Mouse (Mus musculus) forebrain, embryonic 14.5 days (tissue): ENCODE data around the gene Ctnnal1. TPM values are rescaled to one million over a fixed set of nuclear protein-coding genes. Genes with fewer than 3 reads are reported as not detected.

Experiments used
- ATAC-seq: fragments of 200-750 bp; cut with Nextera tagmentation; 2 replicates; pipeline ENCODE4 v1.8.0; 2017; ENCODE audit warnings: mild to moderate bottlenecking, moderate library complexity
- DNase-seq: peaks from one replicate; pipeline ENCODE4 v3.0.0-alpha.2; 2015; ENCODE audit warnings: low spot score
- H3K27ac ChIP-seq: fragments of 300-500 bp; sonication (generic); 2 replicates; pipeline ENCODE4 v1.5.1; 2014; ENCODE audit warnings: low read depth, mild to moderate bottlenecking, control low read depth, low read length, moderate library complexity
- H3K27me3 ChIP-seq: fragments of 300-500 bp; sonication (generic); replicated peaks from 2 replicates; pipeline ENCODE4 v1.6.1; 2014; ENCODE audit warnings: low read length, control low read depth, mixed read lengths; ENCODE audit not compliant: control insufficient read depth, insufficient read depth
- H3K36me3 ChIP-seq: fragments of 300-500 bp; sonication (generic); 2 replicates; pipeline ENCODE4 v1.6.1; 2014; ENCODE audit warnings: low read length, control low read depth; ENCODE audit not compliant: control insufficient read depth, insufficient read depth
- H3K4me1 ChIP-seq: fragments of 300-500 bp; sonication (generic); 2 replicates; pipeline ENCODE4 v1.6.1; 2014; ENCODE audit warnings: antibody characterized with exemption, low read length, control low read depth; ENCODE audit not compliant: control insufficient read depth, insufficient read depth
- H3K4me2 ChIP-seq: fragments of 300-500 bp; sonication (generic); 2 replicates; pipeline ENCODE4 v1.6.1; 2014; ENCODE audit warnings: mild to moderate bottlenecking, control low read depth, low read length
- H3K4me3 ChIP-seq: fragments of 300-500 bp; sonication (generic); 2 replicates; pipeline ENCODE4 v1.5.1; 2014; ENCODE audit warnings: low read depth, low read length, control low read depth
- H3K9ac ChIP-seq: fragments of 300-500 bp; sonication (generic); 2 replicates; pipeline ENCODE4 v1.6.1; 2014; ENCODE audit warnings: mild to moderate bottlenecking, low read length, control low read depth, moderate library complexity
- H3K9me3 ChIP-seq: fragments of 300-500 bp; sonication (generic); replicated peaks from 2 replicates; pipeline ENCODE4 v1.6.1; 2016; ENCODE audit warnings: low read length, control low read depth, mixed read lengths; ENCODE audit not compliant: control insufficient read depth
- WGBS: fragments of 180-500 bp; shearing (Covaris S2); extraction: QIAGEN DNeasy Blood & Tissue Kit; methylation state at CpG from one replicate; pipeline ENCODE4 v1.1.7; 2014; 5-methylcytosine and 5-hydroxymethylcytosine counted together
- microRNA counts: library from miRNA; unstranded; fragments of <30 nt; microRNA quantifications from one replicate; lab custom pipeline; 2016
- microRNA-seq: library from miRNA; unstranded; fragments of <30 nt; microRNA quantifications from one replicate; pipeline ENCODE4, GENCODE M21; 2016
- polyA plus RNA-seq: library from polyadenylated mRNA; unstranded; fragments of >200 nt; fragmentation: Nextera tagmentation; extraction: Ambion mirVana; gene quantifications from 2 replicates; pipeline ENCODE4 v1.2.1, GENCODE M21; 2014

Ctnnal1 gene
- polyA plus RNA-seq, 1 experiment from 2014 or later = 9.4 TPM

- Histone ChIP-seq H3K36me3 (peaks cover 49% of the 10 kb centered on the region), H3K4me1 (peaks cover 7% of the 10 kb centered on the region), H3K9me3 (no peaks in the 10 kb centered on the region), H3K27ac (peak overlapping the region; percentile 72; the same call in 1 of the 2 replicates), H3K4me3 (peak overlapping the region; percentile 93), H3K4me2 (peak overlapping the region; percentile 71), H3K9ac (peak overlapping the region; percentile 90), H3K27me3 (no peaks in the 10 kb centered on the region)
- WGBS = 2% methylated on average over 25 of the region's 25 CpGs
- ATAC-seq = no peak
- DNase-seq = no peak
These were observed 62.3 kb downstream of the Ctnnal1 start for GRCm38 (mm10) chr4:56802669-56803150.

GRCm38 (mm10) chr4:56801907-56802668 lies 62.9 kb downstream of the Ctnnal1 start, which contains the start of the genes Elp1 and Fam206a:
Gene Elp1, minus strand, starts transcription at chr4:56802331.
Gene Fam206a, plus strand, starts transcription at chr4:56802345.
- H3K9ac ChIP-seq = peak within 1 kb of the TSS; percentile 90
- H3K9me3 ChIP-seq = no peaks in the 10 kb centered on the region
- peak within 1 kb of the TSS; percentile 93 for H3K4me3 ChIP-seq
- peak; percentile 98 for ATAC-seq
- peak within 1 kb of the TSS; percentile 72 for H3K27ac ChIP-seq
- H3K27me3 ChIP-seq = no peaks in the 10 kb centered on the region
- peak; percentile 92 for DNase-seq
- WGBS = under 1% methylated on average over 71 of the region's 72 CpGs
- H3K36me3 ChIP-seq = peaks cover 50% of the 10 kb centered on the region
- peaks cover 7% of the 10 kb centered on the region for H3K4me1 ChIP-seq
- peak within 1 kb of the TSS; percentile 71 for H3K4me2 ChIP-seq

- H3K27me3 ChIP-seq = no peaks in the 10 kb centered on the region
- no peak overlapping the region for H3K9ac ChIP-seq
- peak; percentile 45 for DNase-seq
- no peak overlapping the region for H3K27ac ChIP-seq
- H3K4me2 ChIP-seq = no peak overlapping the region
- no peaks in the 10 kb centered on the region for H3K9me3 ChIP-seq
- ATAC-seq = peak; percentile 44; the same call in 1 of the 2 replicates
- WGBS = 37% methylated on average over 1 of the region's 1 CpGs
- peaks cover 93% of the 10 kb centered on the region for H3K36me3 ChIP-seq
- no peak overlapping the region for H3K4me3 ChIP-seq
- H3K4me1 ChIP-seq = no peaks in the 10 kb centered on the region
These were observed 73.6 kb downstream of the Ctnnal1 start for GRCm38 (mm10) chr4:56791373-56791772.

DNA sequence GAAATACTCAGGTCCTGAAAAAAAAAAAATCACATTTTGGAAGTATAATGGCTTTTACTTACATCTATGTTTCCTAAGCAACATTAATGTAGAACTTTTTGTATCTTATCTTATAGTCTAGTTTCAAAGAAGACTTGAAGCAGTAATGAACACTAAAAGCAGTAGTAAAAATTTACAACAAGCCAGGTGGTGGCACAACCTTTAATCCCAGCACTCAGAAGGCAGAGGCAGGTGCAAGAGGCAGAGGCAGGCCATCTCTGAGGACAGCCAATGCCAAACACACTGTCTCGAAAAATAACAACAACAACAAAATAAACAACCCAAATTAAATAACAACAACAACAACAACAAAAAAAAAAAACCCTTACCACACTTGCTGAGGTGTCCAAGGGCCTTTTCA lies 93.9 kb downstream of the Ctnnal1 start:
- DNase-seq (no peak), ATAC-seq (no peak)
- WGBS = 80% methylated on average over 1 of the region's 1 CpGs
- H3K27me3 ChIP-seq = no peaks in the 10 kb centered on the region
- no peaks in the 10 kb centered on the region for H3K4me1 ChIP-seq
- H3K27ac ChIP-seq = no peak overlapping the region
- H3K9ac ChIP-seq = no peak overlapping the region
- H3K4me3 ChIP-seq = no peak overlapping the region
- H3K36me3 ChIP-seq = peaks cover 93% of the 10 kb centered on the region
- no peaks in the 10 kb centered on the region for H3K9me3 ChIP-seq
- no peak overlapping the region for H3K4me2 ChIP-seq

DNA sequence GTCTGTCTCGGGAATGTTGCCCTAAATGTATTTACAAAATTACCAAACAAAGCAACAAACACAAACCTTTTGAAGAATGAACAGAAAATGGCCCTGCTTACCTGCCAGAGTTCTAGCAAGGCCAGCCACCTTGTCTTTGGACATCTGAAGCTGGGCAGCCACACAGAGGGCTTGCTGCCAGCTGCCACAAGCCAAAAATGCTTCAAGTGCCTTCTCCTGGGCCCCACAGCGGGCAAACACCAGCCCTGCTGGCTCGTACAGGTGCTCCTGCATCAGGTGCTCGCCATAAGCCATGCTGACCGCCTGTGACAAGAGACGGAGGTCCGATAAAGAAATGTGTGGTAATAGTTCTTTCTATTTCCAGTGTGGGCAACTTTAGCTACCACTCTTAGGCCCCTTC lies 96.1 kb downstream of the Ctnnal1 start:
- Histone ChIP-seq H3K36me3 (peaks cover 95% of the 10 kb centered on the region), H3K4me2 (no peak overlapping the region), H3K27ac (no peak overlapping the region), H3K4me3 (no peak overlapping the region), H3K9me3 (no peaks in the 10 kb centered on the region), H3K4me1 (no peaks in the 10 kb centered on the region), H3K9ac (no peak overlapping the region), H3K27me3 (no peaks in the 10 kb centered on the region)
- ATAC-seq (no peak), DNase-seq (no peak)
- WGBS = 95% methylated on average over 7 of the region's 7 CpGs

GRCm38 (mm10) chr4:56767861-56768284 lies 97.1 kb downstream of the Ctnnal1 start:
- DNase-seq (no peak), ATAC-seq (no peak)
- H3K4me3 ChIP-seq = no peak overlapping the region
- H3K9me3 ChIP-seq = no peaks in the 10 kb centered on the region
- WGBS = 81% methylated on average over 5 of the region's 5 CpGs
- no peak overlapping the region for H3K27ac ChIP-seq
- H3K36me3 ChIP-seq = peaks cover 91% of the 10 kb centered on the region
- H3K27me3 ChIP-seq = no peaks in the 10 kb centered on the region
- H3K4me2 ChIP-seq = no peak overlapping the region
- H3K9ac ChIP-seq = no peak overlapping the region
- no peaks in the 10 kb centered on the region for H3K4me1 ChIP-seq

MicroRNAs encoded within 50 kb of the gene (microRNA counts, 519-probe panel; counts per million panel counts)
- microRNA mmu-miR-32 (lab: Ali Mortazavi, UCI) = 4,791 counts per million, percentile 71 among the panel's probes with 10 or more counts

Small RNA genes lying within 50 kb of the gene (microRNA-seq; reads per million reads assigned to microRNA genes)
- 153 reads per million, percentile 62 among the genes with 10 or more reads in this experiment for gene Mir32

Other genes starting within 250 kb of the Ctnnal1 start
- not detected in 2 replicates for gene Gm26657, start 125.1 kb downstream of the Ctnnal1 start, polyA plus RNA-seq
- not detected in 2 replicates for gene Actl7b, start 123.7 kb downstream of the Ctnnal1 start, polyA plus RNA-seq
- not detected in 2 replicates for gene Actl7a, start 121.8 kb downstream of the Ctnnal1 start, polyA plus RNA-seq
- gene Elp1, start 62.9 kb downstream of the Ctnnal1 start, polyA plus RNA-seq = 72.4 and 78.2 TPM in 2 replicates
- gene Fam206a, start 62.8 kb downstream of the Ctnnal1 start, polyA plus RNA-seq = 16.0 and 16.7 TPM in 2 replicates
- gene Tmem245, start 82.2 kb upstream of the Ctnnal1 start, polyA plus RNA-seq = 4.8 and 6.0 TPM in 2 replicates
- gene Frrs1l, start 125.2 kb upstream of the Ctnnal1 start, polyA plus RNA-seq = 13.8 and 18.9 TPM in 2 replicates